Mouse (Mus musculus) liver, postnatal 0 days (tissue): ENCODE measurements around the gene Gkn2.

ENCODE experiments used
- CTCF ChIP-seq: sonication (generic); IDR thresholded peaks from 2 replicates; pipeline ENCODE4 v1.5.1; 2016; ENCODE audit warnings: antibody characterized with exemption, low read depth
- EP300 ChIP-seq: IDR thresholded peaks from 2 replicates; pipeline ENCODE4 v1.6.1; 2016; ENCODE audit warnings: antibody characterized with exemption, low read depth, mild to moderate bottlenecking

- TF ChIP-seq CTCF (no peak), EP300 (no peak)
Measured at GRCm38 (mm10) chr6:87412011-87412410, 38.9 kb downstream of the Gkn2 start.
